Mouse (Mus musculus) neural tube, embryonic 13.5 days (tissue): ENCODE data around the gene Chrna9. TPM values are rescaled to one million over a fixed set of nuclear protein-coding genes. Genes with fewer than 3 reads are reported as not detected.

ENCODE experiments used
- ATAC-seq: fragments of 200-750 bp; cut with Nextera tagmentation; 2 replicates; pipeline ENCODE4 v1.8.0; 2017; ENCODE audit warnings: low read depth, mild to moderate bottlenecking, moderate TSS enrichment, moderate library complexity
- H3K27ac ChIP-seq: fragments of 300-500 bp; sonication (generic); replicated peaks from 2 replicates; pipeline ENCODE4 v1.5.1; 2015; ENCODE audit warnings: moderate library complexity, mild to moderate bottlenecking, inconsistent platforms
- H3K27me3 ChIP-seq: fragments of 300-500 bp; sonication (generic); 2 replicates; pipeline ENCODE4 v1.6.1; 2015; ENCODE audit warnings: mild to moderate bottlenecking, inconsistent platforms
- H3K36me3 ChIP-seq: fragments of 300-500 bp; sonication (generic); 2 replicates; pipeline ENCODE4 v1.6.1; 2015; ENCODE audit warnings: mild to moderate bottlenecking, inconsistent platforms
- H3K4me1 ChIP-seq: fragments of 300-500 bp; sonication (generic); replicated peaks from 2 replicates; pipeline ENCODE4 v1.6.1; 2015; ENCODE audit warnings: inconsistent platforms
- H3K4me2 ChIP-seq: fragments of 300-500 bp; sonication (generic); 2 replicates; pipeline ENCODE4 v1.6.1; 2015; ENCODE audit warnings: inconsistent platforms, mild to moderate bottlenecking, moderate library complexity
- H3K4me3 ChIP-seq: fragments of 300-500 bp; sonication (generic); 2 replicates; pipeline ENCODE4 v1.5.1; 2015; ENCODE audit warnings: mild to moderate bottlenecking, inconsistent platforms
- H3K9ac ChIP-seq: fragments of 300-500 bp; sonication (generic); 2 replicates; pipeline ENCODE4 v1.6.1; 2015; ENCODE audit warnings: moderate library complexity, mild to moderate bottlenecking, inconsistent platforms
- H3K9me3 ChIP-seq: fragments of 300-500 bp; sonication (generic); 2 replicates; pipeline ENCODE4 v1.6.1; 2016; ENCODE audit warnings: inconsistent platforms
- WGBS: fragments of 180-500 bp; shearing (Covaris S2); methylation state at CpG from one replicate; pipeline ENCODE4 v1.1.7; 2015; 5-methylcytosine and 5-hydroxymethylcytosine counted together
- polyA plus RNA-seq: library from polyadenylated mRNA; unstranded; fragments of >200 nt; fragmentation: Nextera tagmentation; extraction: Ambion mirVana; gene quantifications from 2 replicates; pipeline ENCODE4 v1.2.1, GENCODE M21; 2015

Gene Chrna9
- polyA plus RNA-seq, 1 experiment from 2014 or later, result not detected

GRCm38 (mm10) chr5:65902811-65903210 is 31.9 kb upstream of the Chrna9 start:
- Histone ChIP-seq H3K9me3 (peaks cover 8% of the 10 kb centered on the region), H3K27ac (no peak overlapping the region), H3K4me3 (no peak overlapping the region), H3K4me1 (peaks cover 6% of the 10 kb centered on the region), H3K9ac (no peak overlapping the region), H3K36me3 (no peaks in the 10 kb centered on the region), H3K4me2 (no peak overlapping the region), H3K27me3 (no peaks in the 10 kb centered on the region)
- ATAC-seq, result no peak
- 90% methylated on average over 9 of the region's 9 CpGs for WGBS

DNA sequence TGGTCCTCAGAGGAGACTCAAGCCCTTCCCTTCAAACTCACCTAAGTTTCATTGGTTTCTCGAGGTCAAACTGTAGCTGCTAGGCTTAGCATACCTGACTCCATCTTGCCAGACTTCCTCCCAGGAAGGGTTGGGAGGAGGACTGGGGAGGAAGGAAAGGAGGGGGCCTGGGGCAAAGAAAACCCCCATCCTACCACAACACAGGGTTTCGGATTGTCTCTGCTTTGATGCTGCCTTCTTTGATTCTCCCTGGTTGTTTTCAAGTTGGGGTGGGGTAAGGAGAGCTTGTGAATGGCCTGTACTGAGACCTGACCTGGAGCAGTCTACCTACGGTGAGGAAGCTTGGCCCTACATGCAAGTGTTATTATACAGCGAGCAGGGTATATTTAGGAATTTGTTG is 30.2 kb upstream of the Chrna9 start:
- Histone ChIP-seq H3K27me3 (no peaks in the 10 kb centered on the region), H3K9ac (no peak overlapping the region), H3K4me3 (no peak overlapping the region), H3K36me3 (no peaks in the 10 kb centered on the region), H3K27ac (no peak overlapping the region), H3K4me1 (peaks cover 6% of the 10 kb centered on the region), H3K4me2 (no peak overlapping the region), H3K9me3 (peaks cover 8% of the 10 kb centered on the region)
- no peak for ATAC-seq
- 90% methylated on average over 4 of the region's 4 CpGs for WGBS

GRCm38 (mm10) chr5:65908751-65909150 is 26.0 kb upstream of the Chrna9 start:
- 76% methylated on average over 2 of the region's 2 CpGs for WGBS
- no peaks in the 10 kb centered on the region for H3K4me1 ChIP-seq
- H3K9me3 ChIP-seq, result peaks cover 2% of the 10 kb centered on the region
- H3K4me3 ChIP-seq, result no peak overlapping the region
- ATAC-seq, result no peak
- no peak overlapping the region for H3K4me2 ChIP-seq
- no peaks in the 10 kb centered on the region for H3K36me3 ChIP-seq
- no peak overlapping the region for H3K9ac ChIP-seq
- no peaks in the 10 kb centered on the region for H3K27me3 ChIP-seq
- H3K27ac ChIP-seq, result no peak overlapping the region

GRCm38 (mm10) chr5:65909321-65909720 is 25.4 kb upstream of the Chrna9 start:
- no peak overlapping the region for H3K27ac ChIP-seq
- no peak overlapping the region for H3K9ac ChIP-seq
- no peaks in the 10 kb centered on the region for H3K36me3 ChIP-seq
- no peaks in the 10 kb centered on the region; the same call in 1 of the 2 replicates for H3K9me3 ChIP-seq
- H3K4me2 ChIP-seq, result no peak overlapping the region
- ATAC-seq, result no peak
- H3K27me3 ChIP-seq, result no peaks in the 10 kb centered on the region
- WGBS, result 83% methylated on average over 4 of the region's 4 CpGs
- no peak overlapping the region for H3K4me3 ChIP-seq
- H3K4me1 ChIP-seq, result no peaks in the 10 kb centered on the region

GRCm38 (mm10) chr5:65910398-65910797 is 24.3 kb upstream of the Chrna9 start:
- no peak overlapping the region for H3K4me2 ChIP-seq

GRCm38 (mm10) chr5:65911676-65912075 is 23.0 kb upstream of the Chrna9 start:
- Histone ChIP-seq H3K9me3 (no peaks in the 10 kb centered on the region), H3K27ac (no peak overlapping the region), H3K27me3 (no peaks in the 10 kb centered on the region), H3K36me3 (no peaks in the 10 kb centered on the region), H3K9ac (no peak overlapping the region), H3K4me3 (no peak overlapping the region), H3K4me1 (no peaks in the 10 kb centered on the region), H3K4me2 (no peak overlapping the region)
- ATAC-seq, result no peak
- whole genome bisulfite sequencing, result 84% methylated on average over 7 of the region's 7 CpGs

More at GRCm38 (mm10) chr5:65910398-65910797, 24.3 kb upstream of the Chrna9 start:
- WGBS, result 86% methylated on average over 4 of the region's 4 CpGs
- no peaks in the 10 kb centered on the region for H3K4me1 ChIP-seq
- no peaks in the 10 kb centered on the region for H3K36me3 ChIP-seq
- no peak overlapping the region for H3K27ac ChIP-seq
- H3K27me3 ChIP-seq, result no peaks in the 10 kb centered on the region
- no peak overlapping the region for H3K9ac ChIP-seq
- no peaks in the 10 kb centered on the region for H3K9me3 ChIP-seq
- ATAC-seq, result no peak
- H3K4me3 ChIP-seq, result no peak overlapping the region

DNA sequence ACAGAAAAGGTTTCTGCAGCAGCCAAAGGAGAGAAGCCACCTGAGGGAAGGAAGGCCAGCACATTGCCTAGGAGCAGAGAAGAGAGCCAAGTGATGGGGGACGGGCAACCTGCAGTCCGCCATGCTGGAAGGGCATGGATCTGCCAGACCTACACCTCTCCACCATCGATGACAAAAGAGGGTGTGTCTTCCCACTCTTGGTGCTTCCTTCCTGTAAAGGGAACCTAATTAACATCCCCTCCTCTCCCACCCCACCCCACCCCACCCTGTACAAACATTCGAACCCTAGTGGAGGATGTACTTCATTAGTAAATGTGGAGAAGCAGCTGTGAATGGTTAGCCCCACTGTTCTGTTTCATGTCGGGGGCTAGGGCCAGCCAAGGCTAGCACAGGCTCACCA is 22.5 kb upstream of the Chrna9 start:
- WGBS, result 88% methylated on average over 5 of the region's 5 CpGs

DNA sequence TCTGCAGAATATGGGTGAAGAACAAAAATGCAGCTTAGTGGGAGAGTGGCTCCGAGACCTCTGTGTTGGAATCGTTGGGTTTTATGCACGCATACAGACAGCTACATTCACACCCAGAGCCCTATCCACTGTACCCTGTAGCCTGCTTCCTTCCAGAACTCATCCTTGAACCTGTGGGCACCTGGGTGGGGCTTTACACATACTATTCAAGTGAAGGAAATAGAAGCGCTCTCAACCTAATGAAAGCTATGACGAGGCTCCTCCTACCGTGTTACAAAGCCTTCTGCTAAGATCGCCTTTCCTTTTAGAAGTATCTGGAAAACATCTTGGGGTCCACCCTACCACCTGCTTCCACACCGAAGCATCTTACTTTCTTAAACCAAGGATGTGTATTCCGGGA is 21.6 kb upstream of the Chrna9 start:
- no peaks in the 10 kb centered on the region for H3K36me3 ChIP-seq
- no peaks in the 10 kb centered on the region for H3K9me3 ChIP-seq
- ATAC-seq, result no peak
- H3K4me1 ChIP-seq, result peaks cover under 1% of the 10 kb centered on the region; the same call in 1 of the 2 replicates
- 92% methylated on average over 9 of the region's 9 CpGs for WGBS
- no peak overlapping the region for H3K4me3 ChIP-seq
- no peak overlapping the region for H3K4me2 ChIP-seq
- no peak overlapping the region for H3K27ac ChIP-seq
- no peak overlapping the region for H3K9ac ChIP-seq
- no peaks in the 10 kb centered on the region for H3K27me3 ChIP-seq

More for the DNA sequence above, 22.5 kb upstream of the Chrna9 start:
- Histone ChIP-seq H3K4me1 (no peaks in the 10 kb centered on the region), H3K27ac (no peak overlapping the region), H3K36me3 (no peaks in the 10 kb centered on the region), H3K4me3 (no peak overlapping the region), H3K27me3 (no peaks in the 10 kb centered on the region), H3K9me3 (no peaks in the 10 kb centered on the region), H3K4me2 (no peak overlapping the region), H3K9ac (no peak overlapping the region)
- ATAC-seq, result no peak

GRCm38 (mm10) chr5:65914342-65914741 is 20.4 kb upstream of the Chrna9 start:
- 92% methylated on average over 7 of the region's 7 CpGs for WGBS
- Histone ChIP-seq H3K27me3 (no peaks in the 10 kb centered on the region), H3K9ac (no peak overlapping the region)

GRCm38 (mm10) chr5:65916930-65917329 is 17.8 kb upstream of the Chrna9 start:
- Histone ChIP-seq H3K4me3 (no peak overlapping the region), H3K27ac (no peak overlapping the region), H3K27me3 (no peaks in the 10 kb centered on the region), H3K4me1 (peaks cover 13% of the 10 kb centered on the region), H3K9me3 (no peaks in the 10 kb centered on the region), H3K9ac (no peak overlapping the region), H3K4me2 (no peak overlapping the region), H3K36me3 (no peaks in the 10 kb centered on the region)
- WGBS, result 89% methylated on average over 5 of the region's 5 CpGs
- ATAC-seq, result no peak

More at GRCm38 (mm10) chr5:65914342-65914741, 20.4 kb upstream of the Chrna9 start:
- no peak for ATAC-seq
- Histone ChIP-seq H3K4me3 (no peak overlapping the region), H3K36me3 (no peaks in the 10 kb centered on the region), H3K4me1 (peaks cover 13% of the 10 kb centered on the region), H3K4me2 (no peak overlapping the region), H3K9me3 (no peaks in the 10 kb centered on the region), H3K27ac (no peak overlapping the region)

GRCm38 (mm10) chr5:65918601-65919000 is 16.1 kb upstream of the Chrna9 start:
- Histone ChIP-seq H3K27me3 (no peaks in the 10 kb centered on the region), H3K27ac (peak overlapping the region; percentile 54; the same call in 1 of the 2 replicates), H3K4me1 (peaks cover 13% of the 10 kb centered on the region), H3K4me3 (no peak overlapping the region), H3K36me3 (no peaks in the 10 kb centered on the region), H3K4me2 (no peak overlapping the region), H3K9me3 (no peaks in the 10 kb centered on the region), H3K9ac (no peak overlapping the region)
- 65% methylated on average over 3 of the region's 3 CpGs for WGBS
- peak; percentile 65 for ATAC-seq

DNA sequence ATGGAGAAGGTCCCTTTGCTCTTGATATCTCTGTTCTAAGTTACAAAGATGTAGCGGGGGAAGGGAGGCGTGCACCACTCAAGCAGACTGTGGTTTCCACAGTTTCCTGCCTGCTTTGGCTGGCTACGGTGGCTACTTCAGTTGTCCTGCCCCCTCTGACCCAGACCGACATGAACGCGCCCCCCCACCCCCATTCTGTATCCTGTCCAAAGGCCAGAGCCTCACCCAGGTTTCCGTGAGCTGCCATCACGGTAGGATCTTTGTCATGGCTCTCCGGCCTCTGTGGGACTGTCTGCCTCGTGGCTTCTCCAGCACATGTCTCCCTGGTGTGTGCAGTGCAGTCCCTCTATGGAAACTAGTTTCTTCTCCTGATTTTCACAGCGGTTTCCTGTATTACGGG is 15.4 kb upstream of the Chrna9 start:
- Histone ChIP-seq H3K9ac (no peak overlapping the region), H3K4me1 (peaks cover 13% of the 10 kb centered on the region), H3K9me3 (no peaks in the 10 kb centered on the region), H3K4me3 (no peak overlapping the region), H3K4me2 (no peak overlapping the region), H3K27ac (no peak overlapping the region), H3K36me3 (no peaks in the 10 kb centered on the region), H3K27me3 (no peaks in the 10 kb centered on the region)
- ATAC-seq, result no peak
- WGBS, result 86% methylated on average over 12 of the region's 12 CpGs

- no peak overlapping the region for H3K4me2 ChIP-seq
- H3K36me3 ChIP-seq, result no peaks in the 10 kb centered on the region
- H3K9me3 ChIP-seq, result no peaks in the 10 kb centered on the region
- H3K4me1 ChIP-seq, result peaks cover 13% of the 10 kb centered on the region
- no peak overlapping the region for H3K9ac ChIP-seq
- ATAC-seq, result no peak
- H3K27me3 ChIP-seq, result no peaks in the 10 kb centered on the region
- H3K27ac ChIP-seq, result no peak overlapping the region
- H3K4me3 ChIP-seq, result no peak overlapping the region
- WGBS, result 95% methylated on average over 3 of the region's 3 CpGs
These were observed 14.8 kb upstream of the Chrna9 start for GRCm38 (mm10) chr5:65919904-65920303.
